ENCODE assay signal across 8 mouse cellular contexts in genomic region chr16:97293273-97293672, GRCm38 (mm10).
A peak's percentile ranks its signal among the peaks of the same experiment; 100 is the strongest.
DNase-seq lines count a peak whose midpoint lies in the region; ATAC-seq and TF ChIP-seq lines count a peak whose summit lies in the region.

No protein-coding gene starts in this region.

- no peaks in the 10 kb centered on the region for H3K27me3 ChIP-seq in midbrain, embryonic 13.5 days
- no peaks in the 10 kb centered on the region for H3K27me3 ChIP-seq in spleen, adult 2 months (ENCODE audit: control insufficient read depth, insufficient read depth, low read length)

- H3K9me3 ChIP-seq in midbrain, embryonic 13.5 days, result no peaks in the 10 kb centered on the region

- H3K4me3 ChIP-seq in midbrain, embryonic 13.5 days (replicated peaks), result no peak overlapping the region; the same call in 1 of the 2 replicates
- no peak overlapping the region for H3K4me3 ChIP-seq in spleen, adult 2 months (ENCODE audit: extremely low read depth, insufficient read depth, insufficient read length)

- 5% methylated on average over 4 of the region's 4 CpGs for WGBS in midbrain, embryonic 13.5 days
- WGBS in spleen, adult 2 months, result 4% methylated on average over 4 of the region's 4 CpGs

- peak overlapping the region; percentile 36; the same call in 1 of the 2 replicates for H3K9ac ChIP-seq in midbrain, embryonic 13.5 days (replicated peaks)

- TF ChIP-seq CTCF in spleen, adult 2 months (IDR thresholded peaks at IDR 0.05; ENCODE audit: extremely low read depth, insufficient read depth, insufficient read length, insufficient replicate concordance), result peak; percentile 63; the same call in 1 of the 2 replicates

- ATAC-seq in granulocyte monocyte progenitor cell, adult 5-6 weeks (replicated peaks; ENCODE audit: poor library complexity, severe bottlenecking), result peak; percentile 77
- ATAC-seq in midbrain, embryonic 13.5 days, result peak; percentile 81

- H3K4me1 ChIP-seq in midbrain, embryonic 13.5 days (replicated peaks), result peaks cover 25% of the 10 kb centered on the region
- H3K4me1 ChIP-seq in spleen, adult 2 months (ENCODE audit: control insufficient read depth, insufficient read depth, insufficient read length), result no peaks in the 10 kb centered on the region

- intact Hi-C loops in left cerebral cortex, postnatal 36 days (cut with DNase I), result loop anchor here (5.0 kb wide), 2 partner anchors 396 to 611 kb away; no protein-coding TSS in a partner anchor

- peak; percentile 90 for DNase-seq in 3T3-L1 (ENCODE audit: low read depth, low spot score)
- DNase-seq in adrenal gland, adult 2 months, result peak; percentile 68
- peak; percentile 67 for DNase-seq in embryo, embryonic 11.5 days (ENCODE audit: low read depth, low spot score)
- DNase-seq in kidney, adult 11 months, result peak; percentile 44
- peak; percentile 55 to 75 for DNase-seq in left cerebral cortex, postnatal 36 days (ENCODE audit: low spot score in 2 of 2)
- peak in 1 of 2 experiments; percentile 36 for DNase-seq in spleen, adult 2 months (ENCODE audit: low read depth in 1 of 2, low spot score in 2 of 2)

- no peaks in the 10 kb centered on the region for H3K36me3 ChIP-seq in midbrain, embryonic 13.5 days
- no peaks in the 10 kb centered on the region for H3K36me3 ChIP-seq in spleen, adult 2 months (ENCODE audit: control insufficient read depth, insufficient read depth, low read length)

- peak overlapping the region; percentile 49 for H3K4me2 ChIP-seq in midbrain, embryonic 13.5 days (replicated peaks)

- TF ChIP-seq POLR2A in spleen, adult 2 months (IDR thresholded peaks at IDR 0.05; ENCODE audit: low read depth, low read length), result no peak

- H3K27ac ChIP-seq in midbrain, embryonic 13.5 days, result peak overlapping the region; percentile 74
- no peak overlapping the region for H3K27ac ChIP-seq in spleen, adult 2 months (ENCODE audit: insufficient read depth, low read length)
